Mouse (Mus musculus) frontal cortex, postnatal 36 days (tissue): Measurements from ENCODE around the gene Kitl.

ENCODE experiments used
- DNase-seq, 2 experiments: peaks; one replicate each; pipeline ENCODE4 v3.0.0; 2022; ENCODE audit warnings: low spot score in 2 of 2

Gene Kitl

GRCm38 (mm10) chr10:100115570-100115969 is 100.1 kb downstream of the Kitl start:
- DNase-seq = no peak

GRCm38 (mm10) chr10:100124452-100124851 is 109.0 kb downstream of the Kitl start:
- DNase-seq = no peak

GRCm38 (mm10) chr10:100127837-100128743 is 112.7 kb downstream of the Kitl start:
- no peak for DNase-seq

GRCm38 (mm10) chr10:100131657-100132056 is 116.2 kb downstream of the Kitl start:
- DNase-seq = no peak

- DNase-seq = no peak
These were observed 116.9 kb downstream of the Kitl start for GRCm38 (mm10) chr10:100132304-100132703.

- DNase-seq = no peak
These were observed 123.1 kb downstream of the Kitl start for GRCm38 (mm10) chr10:100138552-100138951.

- no peak for DNase-seq
These were observed 132.7 kb downstream of the Kitl start for GRCm38 (mm10) chr10:100148123-100148522.
